Mouse (Mus musculus): ENCODE data around the gene Ptpru. TPM values are rescaled to one million over a fixed set of nuclear protein-coding genes. Genes with fewer than 3 reads are reported as not detected.

Ptpru gene
- polyA plus RNA-seq, 1 experiment from 2014 or later = 2.6 TPM

GRCm38 (mm10) chr4:131860492-131861340 is 22.6 kb upstream of the Ptpru start:
- no peaks in the 10 kb centered on the region for H3K27me3 ChIP-seq (ENCODE audit: insufficient read depth, low read length)
- H3K4me2 ChIP-seq (ENCODE audit: low read depth, low read length) = peak overlapping the region; percentile 48
- WGBS (ENCODE audit: insufficient replicate concordance) = 37% methylated on average over 15 of the region's 15 CpGs
- no peaks in the 10 kb centered on the region for H3K9me3 ChIP-seq (ENCODE audit: low read length)
- no peaks in the 10 kb centered on the region for H3K4me1 ChIP-seq (ENCODE audit: insufficient read depth)
- TF ChIP-seq CTCF (IDR thresholded peaks at IDR 0.05; ENCODE audit: low read depth) (peak; percentile 99), EP300 (IDR thresholded peaks at IDR 0.05; ENCODE audit: low read depth) (no peak)
- peak; percentile 82 for DNase-seq
- peak; percentile 72 for ATAC-seq
- H3K27ac ChIP-seq (ENCODE audit: low read depth) = peak overlapping the region; percentile 76
- H3K4me3 ChIP-seq (ENCODE audit: low read depth, low read length) = 0 out of 2 replicates have a peak overlapping the region, but pooled peaks have one; percentile 9
- peaks cover 32% of the 10 kb centered on the region for H3K36me3 ChIP-seq (replicated peaks; ENCODE audit: insufficient read depth, low read length)
- no peak overlapping the region for H3K9ac ChIP-seq (replicated peaks)

GRCm38 (mm10) chr4:131854950-131855349 is 16.9 kb upstream of the Ptpru start:
- DNase-seq (no peak), ATAC-seq (no peak)
- H3K9me3 ChIP-seq (ENCODE audit: low read length) = no peaks in the 10 kb centered on the region
- H3K36me3 ChIP-seq (replicated peaks; ENCODE audit: insufficient read depth, low read length) = peaks cover 13% of the 10 kb centered on the region; the same call in 1 of the 2 replicates
- no peak overlapping the region for H3K4me2 ChIP-seq (ENCODE audit: low read depth, low read length)
- H3K9ac ChIP-seq (replicated peaks) = no peak overlapping the region
- TF ChIP-seq CTCF (IDR thresholded peaks at IDR 0.05; ENCODE audit: low read depth) (no peak), EP300 (IDR thresholded peaks at IDR 0.05; ENCODE audit: low read depth) (no peak)
- no peak overlapping the region for H3K27ac ChIP-seq (ENCODE audit: low read depth)
- H3K27me3 ChIP-seq (ENCODE audit: insufficient read depth, low read length) = no peaks in the 10 kb centered on the region
- WGBS (ENCODE audit: insufficient replicate concordance) = 35% methylated on average over 5 of the region's 5 CpGs
- H3K4me1 ChIP-seq (ENCODE audit: insufficient read depth) = no peaks in the 10 kb centered on the region
- H3K4me3 ChIP-seq (ENCODE audit: low read depth, low read length) = no peak overlapping the region

DNA sequence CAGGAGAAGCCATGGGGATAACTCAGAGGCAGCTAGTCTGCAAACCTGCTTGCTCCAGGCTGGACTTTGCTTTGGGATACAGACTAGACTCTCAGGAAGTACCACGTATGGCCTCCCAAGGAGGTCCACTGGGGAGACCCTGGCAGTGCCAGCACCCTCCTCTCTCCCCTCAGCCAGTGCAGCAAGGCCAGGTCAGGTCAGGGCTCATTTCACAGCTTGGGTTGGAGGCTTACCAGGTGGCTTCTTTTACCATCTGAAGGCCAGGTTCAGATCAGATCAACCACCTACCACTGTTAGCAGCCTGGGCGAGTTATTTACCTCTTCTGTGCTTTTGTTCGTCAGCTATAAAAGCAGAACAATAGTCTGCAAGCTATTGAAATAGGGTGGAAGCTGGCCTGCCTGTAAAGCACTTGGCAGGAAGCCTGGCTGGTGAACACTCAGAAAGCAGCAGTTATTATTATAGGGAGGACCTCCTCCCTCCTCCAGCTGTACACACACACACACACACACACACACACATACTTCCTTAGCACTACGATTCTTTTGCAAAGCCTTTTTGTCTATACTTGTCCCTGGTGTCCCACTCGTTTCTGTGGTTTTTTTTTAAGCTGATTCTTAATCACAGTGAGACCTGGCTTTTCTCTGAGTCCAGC is 12.0 kb upstream of the Ptpru start:
- no peaks in the 10 kb centered on the region for H3K9me3 ChIP-seq (ENCODE audit: low read length)
- TF ChIP-seq CTCF (IDR thresholded peaks at IDR 0.05; ENCODE audit: low read depth) = no peak
- no peak for TF ChIP-seq EP300 (IDR thresholded peaks at IDR 0.05; ENCODE audit: low read depth)
- H3K27ac ChIP-seq (ENCODE audit: low read depth) = no peak overlapping the region
- 55% methylated on average over 5 of the region's 5 CpGs for WGBS (ENCODE audit: insufficient replicate concordance)
- no peak for DNase-seq
- H3K36me3 ChIP-seq (replicated peaks; ENCODE audit: insufficient read depth, low read length) = no peaks in the 10 kb centered on the region; the same call in 1 of the 2 replicates
- no peak overlapping the region for H3K9ac ChIP-seq (replicated peaks)
- H3K4me1 ChIP-seq (ENCODE audit: insufficient read depth) = no peaks in the 10 kb centered on the region
- H3K4me3 ChIP-seq (ENCODE audit: low read depth, low read length) = no peak overlapping the region
- no peak for ATAC-seq
- H3K4me2 ChIP-seq (ENCODE audit: low read depth, low read length) = no peak overlapping the region
- H3K27me3 ChIP-seq (ENCODE audit: insufficient read depth, low read length) = no peaks in the 10 kb centered on the region

GRCm38 (mm10) chr4:131848082-131848481 is 10.0 kb upstream of the Ptpru start:
- no peaks in the 10 kb centered on the region for H3K9me3 ChIP-seq (ENCODE audit: low read length)
- H3K4me1 ChIP-seq (ENCODE audit: insufficient read depth) = peaks cover 3% of the 10 kb centered on the region; the same call in 1 of the 2 replicates
- no peak overlapping the region for H3K9ac ChIP-seq (replicated peaks)
- TF ChIP-seq EP300 (IDR thresholded peaks at IDR 0.05; ENCODE audit: low read depth) (no peak), CTCF (IDR thresholded peaks at IDR 0.05; ENCODE audit: low read depth) (no peak)
- WGBS (ENCODE audit: insufficient replicate concordance) = 88% methylated on average over 6 of the region's 6 CpGs
- ATAC-seq (no peak), DNase-seq (no peak)
- no peaks in the 10 kb centered on the region for H3K27me3 ChIP-seq (ENCODE audit: insufficient read depth, low read length)
- no peak overlapping the region for H3K27ac ChIP-seq (ENCODE audit: low read depth)
- H3K36me3 ChIP-seq (replicated peaks; ENCODE audit: insufficient read depth, low read length) = no peaks in the 10 kb centered on the region; the same call in 1 of the 2 replicates
- no peak overlapping the region for H3K4me2 ChIP-seq (ENCODE audit: low read depth, low read length)
- H3K4me3 ChIP-seq (ENCODE audit: low read depth, low read length) = no peak overlapping the region

GRCm38 (mm10) chr4:131845991-131846778 is 8.1 kb upstream of the Ptpru start:
- WGBS (ENCODE audit: insufficient replicate concordance) = 77% methylated on average over 8 of the region's 8 CpGs
- H3K27ac ChIP-seq (ENCODE audit: low read depth) = no peak overlapping the region
- H3K4me2 ChIP-seq (ENCODE audit: low read depth, low read length) = no peak overlapping the region
- H3K4me1 ChIP-seq (ENCODE audit: insufficient read depth) = peaks cover 3% of the 10 kb centered on the region; the same call in 1 of the 2 replicates
- H3K36me3 ChIP-seq (replicated peaks; ENCODE audit: insufficient read depth, low read length) = no peaks in the 10 kb centered on the region; the same call in 1 of the 2 replicates
- TF ChIP-seq CTCF (IDR thresholded peaks at IDR 0.05; ENCODE audit: low read depth) = no peak
- ATAC-seq = no peak
- DNase-seq = no peak
- no peaks in the 10 kb centered on the region for H3K9me3 ChIP-seq (ENCODE audit: low read length)
- no peak overlapping the region for H3K9ac ChIP-seq (replicated peaks)
- H3K27me3 ChIP-seq (ENCODE audit: insufficient read depth, low read length) = no peaks in the 10 kb centered on the region
- H3K4me3 ChIP-seq (ENCODE audit: low read depth, low read length) = no peak overlapping the region
